Mouse (Mus musculus) lung, postnatal 14 days (tissue): ENCODE results near the gene Eps8.
A peak's percentile ranks its signal among the peaks of the same experiment; 100 is the strongest.
"Not testable (repeated sequence)": the region's sequence is repeated elsewhere in the genome, so short reads cannot be mapped to it uniquely, and the experiment has no call there.

Experiments
- DNase-seq: peaks from one replicate; pipeline ENCODE4 v3.0.0; 2021

Eps8 gene

DNA sequence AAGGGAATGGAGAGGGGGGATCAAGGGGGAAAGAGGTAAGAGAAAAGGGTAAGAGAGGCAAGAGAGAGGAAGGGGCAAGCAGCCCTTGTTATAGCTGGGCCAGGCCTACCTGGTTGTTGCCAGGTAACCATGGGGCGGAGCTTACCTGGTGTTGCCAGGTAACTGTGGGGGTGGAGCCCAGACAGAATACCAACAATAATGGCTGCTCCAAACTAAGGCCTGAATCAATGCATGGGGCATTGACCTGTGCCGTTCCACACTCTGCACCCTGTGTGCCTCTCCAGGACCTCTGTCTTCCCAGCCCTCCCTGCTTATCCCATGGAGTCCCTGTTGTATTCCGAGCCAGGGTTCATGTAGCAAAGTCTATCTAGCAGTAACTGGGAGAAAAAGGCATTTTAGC, 187.0 kb downstream of the Eps8 start:
- no peak for DNase-seq

DNA sequence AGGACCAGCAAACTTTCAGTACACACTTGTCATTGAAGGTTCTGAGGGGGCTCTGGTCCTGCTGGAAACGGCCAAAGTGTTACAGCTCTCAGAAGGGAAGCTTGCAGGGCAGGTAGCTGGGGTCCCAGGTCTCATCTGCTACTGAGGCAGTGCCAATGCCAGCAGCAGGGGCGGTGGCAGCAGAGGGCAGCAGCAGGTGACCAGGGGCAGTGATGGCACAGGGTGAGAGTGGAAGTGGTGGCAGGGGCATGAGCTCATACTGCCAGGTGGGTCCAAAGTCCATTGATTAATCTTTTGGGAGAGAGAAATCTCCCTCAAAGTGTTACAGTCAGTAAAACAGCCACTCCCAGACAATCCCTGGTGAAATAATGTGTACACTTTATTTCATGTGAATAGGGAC, 188.4 kb downstream of the Eps8 start:
- no peak for DNase-seq

DNA sequence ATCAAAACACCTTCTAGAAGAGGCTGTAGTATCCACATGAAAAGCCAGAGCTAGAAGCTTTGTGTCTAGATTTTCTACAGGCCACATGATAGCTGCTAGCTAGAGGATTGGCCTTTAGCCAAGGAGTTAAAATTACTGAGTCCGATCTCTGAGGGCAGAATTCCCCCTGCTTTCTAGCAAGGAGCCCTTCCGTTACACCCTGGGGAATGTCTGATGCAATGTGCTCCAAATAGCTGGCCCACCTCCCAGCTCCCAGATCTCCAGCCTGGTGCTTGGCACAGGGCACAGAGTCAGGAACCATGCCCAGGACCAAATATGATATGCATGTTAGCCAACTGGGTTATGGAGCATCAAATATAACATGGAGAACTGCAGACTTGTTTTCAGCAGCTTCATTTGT, 189.4 kb downstream of the Eps8 start:
- DNase-seq = peak; percentile 58

DNA sequence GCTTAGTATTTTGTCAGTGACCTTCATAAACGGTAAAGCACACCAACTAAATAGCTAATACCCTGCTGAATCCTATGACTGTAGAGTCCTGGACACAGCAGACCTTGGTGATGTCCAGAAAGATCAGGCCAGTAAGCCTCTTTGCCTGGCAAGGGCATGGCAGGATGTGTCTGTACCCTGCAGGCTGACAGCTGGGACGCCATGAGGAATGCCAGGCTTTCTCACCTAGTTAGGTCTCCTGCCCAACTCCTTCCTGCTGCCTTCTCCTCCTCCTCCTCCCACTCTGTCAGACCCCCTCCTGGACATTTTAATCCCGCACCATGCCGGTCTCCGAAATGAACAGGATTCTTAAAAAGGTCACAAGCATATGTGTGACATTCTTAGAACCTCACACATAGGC, 190.9 kb downstream of the Eps8 start:
- no peak for DNase-seq

DNA sequence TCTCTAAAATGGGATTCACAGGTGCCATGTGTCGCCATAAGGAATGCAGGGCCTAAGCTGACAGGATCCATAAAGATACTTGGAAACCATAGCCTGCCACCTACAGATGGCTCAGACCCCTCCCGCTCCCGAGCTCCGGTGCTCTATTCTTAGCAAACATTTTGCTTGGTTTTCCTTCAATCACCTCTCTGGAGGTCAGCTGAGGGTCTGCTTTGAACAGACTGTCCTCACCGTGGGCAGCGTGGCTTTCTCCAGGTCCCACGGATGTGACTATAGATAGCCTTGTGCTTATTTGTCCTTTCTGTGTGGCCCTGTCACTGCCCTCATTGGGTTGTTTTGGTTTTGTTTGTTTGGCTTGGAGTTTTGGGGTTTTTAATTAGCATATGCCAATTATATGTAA, 196.5 kb downstream of the Eps8 start:
- no peak for DNase-seq

DNA sequence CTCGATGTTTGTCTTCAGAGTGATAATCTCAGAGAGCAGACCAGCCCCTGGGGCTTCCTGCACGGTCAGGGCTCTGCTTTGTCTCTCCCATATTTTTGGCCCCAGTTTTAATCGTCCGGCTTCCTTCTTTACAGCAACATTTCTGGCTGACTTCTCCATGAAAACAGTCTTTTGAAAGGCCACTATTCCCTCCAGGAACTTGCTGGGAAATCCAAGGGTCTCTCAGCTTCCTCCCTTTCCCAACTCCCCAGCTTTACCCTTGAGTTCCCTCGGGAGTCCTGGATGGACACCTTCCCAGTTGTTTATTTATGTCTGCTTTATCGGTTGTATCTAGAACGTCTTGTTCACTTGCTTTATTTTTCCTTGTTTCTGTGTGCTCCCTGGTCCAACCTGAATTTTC, 197.5 kb downstream of the Eps8 start:
- no peak for DNase-seq

DNA sequence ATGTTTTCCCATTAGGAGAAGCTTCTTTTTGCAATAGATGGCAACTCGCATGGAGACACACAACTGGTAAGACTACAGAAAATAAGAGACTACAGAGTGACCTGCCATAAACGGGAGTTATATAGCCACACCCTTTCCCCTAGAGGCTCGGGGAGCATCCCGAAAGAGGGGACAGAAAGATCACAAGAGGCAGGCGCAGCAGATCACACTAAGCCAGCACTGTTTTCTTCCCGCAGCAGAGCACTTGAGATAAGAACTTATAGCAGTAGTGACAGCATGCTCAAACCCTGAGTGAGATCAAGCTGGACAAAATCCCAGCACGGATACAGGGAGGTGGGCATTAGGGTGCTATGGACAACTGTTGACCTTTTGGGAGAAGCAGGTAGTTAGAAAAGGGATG, 198.6 kb downstream of the Eps8 start:
- DNase-seq = no peak

DNA sequence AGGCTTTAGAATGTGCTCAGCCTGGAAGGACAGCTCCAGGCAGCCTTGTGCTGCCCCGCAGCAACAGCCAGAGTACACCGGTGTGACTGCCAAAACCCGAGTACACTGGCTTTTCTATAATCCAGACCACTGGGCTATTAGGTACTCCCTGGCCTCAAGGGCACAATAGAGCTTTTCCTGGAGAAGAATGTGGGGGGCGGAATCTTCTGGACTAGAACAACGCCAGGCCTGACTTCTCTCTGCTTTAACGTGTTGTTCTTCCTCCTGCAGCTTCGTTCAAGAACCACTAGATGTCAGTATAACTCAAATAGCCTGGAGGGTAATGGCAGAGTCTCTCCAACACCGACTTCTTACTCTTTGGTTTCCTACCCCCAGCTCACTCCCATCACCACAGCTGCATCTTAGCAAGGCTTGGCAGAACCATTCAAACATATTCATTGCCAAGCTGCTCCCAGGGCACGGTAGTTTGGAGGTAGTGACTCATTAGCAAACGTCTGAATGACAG, 199.1 kb downstream of the Eps8 start:
- peak; percentile 27 for DNase-seq

DNA sequence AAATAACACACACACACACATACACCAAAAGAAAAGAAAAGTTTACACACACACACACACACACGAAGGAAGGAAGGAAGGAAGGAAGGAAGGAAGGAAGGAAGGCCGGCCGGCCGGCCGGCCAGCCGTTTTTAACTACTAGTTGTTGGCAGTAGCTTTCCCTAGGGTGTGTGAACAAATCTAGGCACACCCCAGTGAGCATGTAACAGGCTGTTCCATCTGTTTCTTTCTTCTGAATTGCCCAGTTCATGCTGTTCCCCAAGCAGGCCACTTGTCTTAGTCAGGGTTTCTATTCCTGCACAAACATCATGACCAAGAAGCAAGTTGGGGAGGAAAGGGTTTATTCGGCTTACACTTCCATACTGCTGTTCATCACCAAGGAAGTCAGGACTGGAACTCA, 208.6 kb downstream of the Eps8 start:
- DNase-seq = not testable (repeated sequence)

DNA sequence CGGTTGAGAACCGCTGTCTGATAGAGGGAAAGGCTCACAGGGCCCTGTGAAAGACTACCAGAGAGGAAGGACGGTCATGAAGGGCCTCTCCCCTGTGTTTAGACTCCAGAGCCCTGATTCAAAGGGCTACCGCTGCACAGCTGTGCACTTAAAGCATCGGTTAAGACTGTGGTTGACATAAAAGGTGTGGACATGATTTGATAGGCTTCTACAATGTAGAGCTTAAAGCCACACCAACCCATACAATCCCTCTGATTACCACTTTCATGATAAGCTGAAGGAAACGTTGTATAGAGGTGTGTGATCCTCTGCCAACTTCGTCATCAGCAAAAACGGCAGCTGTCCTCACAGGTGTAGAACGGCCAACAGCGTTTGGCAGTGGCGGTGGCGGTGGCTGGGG, 211.6 kb downstream of the Eps8 start:
- no peak for DNase-seq

DNA sequence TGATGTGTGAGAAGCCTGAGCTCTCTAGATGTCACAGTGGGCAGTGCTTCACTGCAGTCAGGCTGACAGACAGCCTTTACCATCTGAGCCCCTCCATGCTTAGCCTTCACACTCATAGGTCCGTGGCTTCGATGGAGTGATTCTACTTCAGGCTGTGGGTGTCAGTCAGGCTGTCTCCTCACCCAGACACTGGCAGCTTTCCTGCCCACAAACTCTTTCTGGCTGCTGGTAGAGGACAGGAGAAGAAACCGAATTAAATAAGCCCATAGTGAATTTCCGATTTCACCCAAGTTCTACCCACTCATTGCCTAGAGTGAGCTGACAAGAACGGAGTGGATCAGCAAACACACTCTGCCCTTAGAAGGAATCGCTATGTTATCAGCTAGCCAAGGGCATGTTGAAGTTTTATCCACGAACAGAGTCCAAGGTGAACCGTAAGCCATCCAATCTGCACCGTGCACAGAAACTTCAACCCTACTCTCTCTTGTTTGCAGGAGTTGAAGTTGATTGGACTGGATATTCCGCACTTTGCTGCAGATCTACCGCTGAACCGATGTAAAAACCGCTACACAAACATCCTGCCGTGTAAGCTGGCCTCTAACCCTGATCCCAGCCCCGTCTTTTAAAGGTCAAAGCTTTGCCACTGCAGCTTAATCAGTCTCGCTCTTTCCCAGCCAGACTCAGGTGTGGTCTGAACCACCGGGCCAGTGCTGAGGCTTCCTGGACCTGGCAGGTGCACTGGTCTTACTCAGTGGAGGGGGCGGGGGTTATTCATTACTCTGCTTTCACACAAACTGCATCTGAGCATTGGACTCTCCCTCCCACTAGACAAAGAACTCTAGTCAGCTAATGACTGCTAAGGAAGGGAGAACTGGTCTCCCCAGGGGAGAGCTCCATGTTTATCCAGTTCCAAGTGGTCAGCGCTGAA, 213.9 kb downstream of the Eps8 start:
- DNase-seq = no peak

DNA sequence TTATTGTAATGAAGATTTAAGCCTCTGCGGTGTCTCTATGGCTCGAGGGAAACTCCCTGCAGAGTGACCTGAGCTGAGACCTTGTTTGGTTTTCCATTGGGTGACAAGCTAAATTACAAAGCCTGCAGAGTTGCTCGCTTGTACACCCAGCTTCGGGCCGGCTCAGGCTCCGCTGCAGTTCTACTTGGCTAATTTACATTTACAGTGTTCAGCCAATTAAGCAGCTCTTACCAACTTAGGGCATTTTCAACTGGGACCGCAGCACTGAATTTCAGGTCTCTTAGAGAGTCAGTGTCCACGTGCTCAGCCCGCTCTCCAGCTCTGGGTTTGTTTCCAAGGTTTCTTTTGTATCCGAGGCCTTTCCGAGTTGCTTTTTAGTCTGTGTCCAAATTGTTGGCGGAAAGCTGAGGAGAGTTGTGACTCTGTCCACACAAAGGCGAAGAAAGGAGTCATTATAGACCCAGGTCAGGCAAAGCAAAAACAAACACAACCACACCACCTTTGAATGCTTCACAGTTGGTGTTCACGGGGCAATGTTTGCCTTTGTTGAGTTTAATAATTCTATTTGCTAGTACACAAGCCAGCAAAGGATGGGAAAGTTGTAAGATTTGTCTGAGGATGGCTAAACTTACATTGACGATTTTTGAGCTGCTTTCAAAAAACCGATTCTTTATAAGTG, 216.6 kb downstream of the Eps8 start:
- no peak for DNase-seq

DNA sequence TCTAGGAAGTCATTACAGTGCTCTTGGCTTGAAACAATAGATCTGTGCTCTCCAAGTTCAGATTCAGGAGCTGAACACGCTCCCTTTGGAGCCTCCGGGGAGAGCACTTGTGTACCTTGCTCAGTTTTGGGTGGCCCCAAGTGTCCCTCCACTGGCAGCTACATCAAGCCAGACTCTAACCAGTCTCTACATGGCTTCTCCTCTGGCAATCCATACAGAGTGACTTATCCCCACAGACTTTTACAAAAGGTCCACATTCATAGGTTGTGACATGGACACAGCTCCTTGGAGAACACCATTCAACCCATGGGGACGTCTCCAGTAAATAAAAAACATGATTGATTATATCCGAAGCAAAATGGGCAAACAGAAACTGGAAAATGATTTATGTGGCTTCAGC, 217.2 kb downstream of the Eps8 start:
- DNase-seq = no peak

DNA sequence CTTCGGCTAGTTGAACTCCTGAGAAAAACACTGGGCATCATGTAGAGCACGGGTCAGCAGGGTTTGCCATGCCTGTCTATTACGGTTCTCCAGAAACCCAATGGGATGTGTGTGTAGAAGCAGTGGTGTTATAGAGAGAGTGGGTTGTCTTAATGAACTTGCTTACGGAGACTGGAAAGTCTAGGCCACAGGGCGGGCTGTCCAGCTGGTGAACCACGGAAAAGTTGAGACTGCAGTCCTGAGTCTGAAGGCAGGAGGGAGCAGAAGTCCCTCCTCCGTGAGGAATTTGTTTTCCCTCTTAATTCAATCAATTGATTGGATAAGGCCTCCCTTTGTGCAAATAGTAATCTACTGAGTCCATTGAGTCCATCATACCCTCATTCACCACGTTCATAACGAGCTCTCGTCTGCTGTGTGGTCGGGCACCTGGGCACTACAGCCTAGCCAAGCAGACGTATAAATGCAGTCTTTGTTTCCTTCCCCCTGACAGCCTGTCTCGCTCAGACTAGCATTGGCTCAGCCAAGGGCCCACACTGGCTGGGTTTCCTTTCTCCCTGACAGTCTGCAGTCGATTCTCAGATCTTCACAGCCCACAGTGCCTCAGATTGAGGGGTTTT, 221.0 kb downstream of the Eps8 start:
- no peak for DNase-seq
